8 mouse cellular contexts compared by ENCODE assay signal in genomic region chr6:67375982-67376391, GRCm38 (mm10). TPM values are rescaled to one million over a fixed set of nuclear protein-coding genes. Genes with fewer than 3 reads are reported as not detected.
A peak's percentile ranks its signal among the peaks of the same experiment; 100 is the strongest.
DNase-seq lines count a peak whose midpoint lies in the region; ATAC-seq and TF ChIP-seq lines count a peak whose summit lies in the region.

Il12rb2 (minus strand) TSS chr6:67376188.

- TF ChIP-seq CTCF in brain, embryonic 14.5 days (IDR thresholded peaks at IDR 0.05; ENCODE audit: borderline replicate concordance, extremely low read depth, insufficient read depth, insufficient read length): no peak

- H3K36me3 ChIP-seq in limb, embryonic 10.5 days: no peaks in the 10 kb centered on the region

- peak; percentile 1 for DNase-seq in kidney, postnatal 14 days
- no peak for DNase-seq in kidney, postnatal 25 days
- peak; percentile 18 for DNase-seq in brain, embryonic 14.5 days (ENCODE audit: low read depth)
- DNase-seq in heart, adult 8-10 months (ENCODE audit: low spot score): peak; percentile 3
- peak; percentile 39 for DNase-seq in limb, embryonic 10.5 days (ENCODE audit: low spot score)
- peak; percentile 21 to 62 for DNase-seq in spleen, postnatal 4 days (ENCODE audit: low spot score in 2 of 2)
- no peak for DNase-seq in yolk sac, embryonic 10.5 days (ENCODE audit: low spot score)

- H3K4me3 ChIP-seq in limb, embryonic 10.5 days: peak within 1 kb of the TSS; percentile 47

- peaks cover 6% of the 10 kb centered on the region for H3K4me1 ChIP-seq in limb, embryonic 10.5 days

- TF ChIP-seq POLR2A in brain, embryonic 14.5 days (IDR thresholded peaks at IDR 0.05; ENCODE audit: borderline replicate concordance, extremely low read depth, insufficient read depth, insufficient read length, poor library complexity, severe bottlenecking): no peak

- no peaks in the 10 kb centered on the region for H3K9me3 ChIP-seq in limb, embryonic 10.5 days (replicated peaks)

- H3K27me3 ChIP-seq in limb, embryonic 10.5 days (ENCODE audit: low read depth, poor library complexity, severe bottlenecking): peaks cover 17% of the 10 kb centered on the region

- WGBS in limb, embryonic 10.5 days: 4% methylated on average over 26 of the region's 26 CpGs

- peak; percentile 91 for ATAC-seq in megakaryocyte-erythroid progenitor cell, adult 5-6 weeks (replicated peaks; ENCODE audit: low FRiP score, low TSS enrichment, poor library complexity, severe bottlenecking)

- no peak within 1 kb of the TSS for H3K27ac ChIP-seq in limb, embryonic 10.5 days

RNA-seq across cellular contexts. Expression of gene Il12rb2, which starts in this region (rescaled TPM):
- 0.18 and 0.27 TPM in 2 replicates for polyA plus RNA-seq in brain, embryonic 14.5 days (2012; rRNA removed)
- not detected for total RNA-seq in heart, adult 8-10 months (2022)
- polyA plus RNA-seq in limb, embryonic 10.5 days (2016; fragmentation: Nextera tagmentation; extraction: Ambion mirVana): 0.06 TPM in 1 of 2 replicates, not detected in the other
- 0.33 and 1.4 TPM in 2 replicates for total RNA-seq in megakaryocyte-erythroid progenitor cell, adult 5-6 weeks (2014; fragmentation: Nextera tagmentation)
- total RNA-seq in megakaryocyte-erythroid progenitor cell, adult 5-6 weeks (2017): 2.1 and 3.3 TPM in 2 replicates

Comparison
In these comparisons a context has a peak if more than half of its experiments do, and no peak if none do; other contexts are left out.
1. DNase-seq: peak in kidney, postnatal 14 days (single experiment) and spleen, postnatal 4 days (2 of 2); none in kidney, postnatal 25 days (0 of 2) and yolk sac, embryonic 10.5 days (single experiment).
2. Peak in DNase-seq in brain, embryonic 14.5 days; RNA of the gene not detected or under 1 TPM.
3. Peak in DNase-seq in heart, adult 8-10 months; RNA of the gene not detected or under 1 TPM.
4. Peak in DNase-seq and H3K4me3 ChIP-seq in limb, embryonic 10.5 days; RNA of the gene not detected or under 1 TPM.